Mouse (Mus musculus) C2C12 (cell line): ENCODE data around the gene Timp3. TPM values are rescaled to one million over a fixed set of nuclear protein-coding genes. Genes with fewer than 3 reads are reported as not detected.

ENCODE experiments used
- H3K27me3 ChIP-seq: one replicate; pipeline ENCODE4 v1.6.1; 2011; ENCODE audit not compliant: control insufficient read depth, insufficient read depth, insufficient read length
- H3K36me3 ChIP-seq: one replicate; pipeline ENCODE4 v1.6.1; 2011; ENCODE audit not compliant: control insufficient read depth, insufficient read depth
- H3K4me3 ChIP-seq: one replicate; pipeline ENCODE4 v1.5.1; 2011; ENCODE audit warnings: mild to moderate bottlenecking, control low read depth; ENCODE audit not compliant: poor library complexity, insufficient read depth, severe bottlenecking
- H3K79me2 ChIP-seq: one replicate; pipeline ENCODE4 v1.6.1; 2011; ENCODE audit not compliant: control insufficient read depth, insufficient read depth
- H3K79me3 ChIP-seq: one replicate; pipeline ENCODE4 v1.6.1; 2011; ENCODE audit warnings: low read depth, control low read depth
- H3ac ChIP-seq: one replicate; pipeline ENCODE3; 2011; ENCODE audit warnings: low read depth; ENCODE audit not compliant: control insufficient read depth, insufficient read length
- CEBPB ChIP-seq: IDR thresholded peaks from one replicate; pipeline ENCODE4 v1.6.1; 2011; ENCODE audit warnings: low read depth, mild to moderate bottlenecking, control low read depth, moderate library complexity
- CTCF ChIP-seq: IDR thresholded peaks from one replicate; pipeline ENCODE4 v1.5.1; 2011; ENCODE audit not compliant: control insufficient read depth, insufficient read depth, insufficient read length
- FOSL1 ChIP-seq: IDR thresholded peaks from one replicate; pipeline ENCODE4 v1.8.0; 2011; ENCODE audit warnings: mild to moderate bottlenecking, low read length; ENCODE audit not compliant: poor library complexity, insufficient read depth, severe bottlenecking
- MAX ChIP-seq: IDR thresholded peaks from one replicate; pipeline ENCODE4 v1.6.1; 2011; ENCODE audit warnings: mild to moderate bottlenecking, control low read depth
- MYOD1 ChIP-seq: IDR thresholded peaks from one replicate; pipeline ENCODE4 v1.6.1; 2011; ENCODE audit warnings: low read depth; ENCODE audit not compliant: control insufficient read depth, insufficient read length
- MYOG ChIP-seq: IDR thresholded peaks from one replicate; pipeline ENCODE4 v1.6.1; 2011; ENCODE audit not compliant: control insufficient read depth, insufficient read length; ENCODE audit errors: extremely low read depth
- USF1 ChIP-seq: IDR thresholded peaks from one replicate; pipeline ENCODE4 v1.6.1; 2011; ENCODE audit warnings: low read depth, mild to moderate bottlenecking, control low read depth, moderate library complexity
- polyA plus RNA-seq: library from polyadenylated mRNA; unstranded; fragments of >200 nt; fragmentation: generic; extraction: Trizol; gene quantifications from one replicate; pipeline ENCODE4 v1.2.1, GENCODE M21; 2012; ENCODE audit warnings: missing spikeins

Timp3 gene
- polyA plus RNA-seq, 1 experiment: 57.7 TPM

DNA sequence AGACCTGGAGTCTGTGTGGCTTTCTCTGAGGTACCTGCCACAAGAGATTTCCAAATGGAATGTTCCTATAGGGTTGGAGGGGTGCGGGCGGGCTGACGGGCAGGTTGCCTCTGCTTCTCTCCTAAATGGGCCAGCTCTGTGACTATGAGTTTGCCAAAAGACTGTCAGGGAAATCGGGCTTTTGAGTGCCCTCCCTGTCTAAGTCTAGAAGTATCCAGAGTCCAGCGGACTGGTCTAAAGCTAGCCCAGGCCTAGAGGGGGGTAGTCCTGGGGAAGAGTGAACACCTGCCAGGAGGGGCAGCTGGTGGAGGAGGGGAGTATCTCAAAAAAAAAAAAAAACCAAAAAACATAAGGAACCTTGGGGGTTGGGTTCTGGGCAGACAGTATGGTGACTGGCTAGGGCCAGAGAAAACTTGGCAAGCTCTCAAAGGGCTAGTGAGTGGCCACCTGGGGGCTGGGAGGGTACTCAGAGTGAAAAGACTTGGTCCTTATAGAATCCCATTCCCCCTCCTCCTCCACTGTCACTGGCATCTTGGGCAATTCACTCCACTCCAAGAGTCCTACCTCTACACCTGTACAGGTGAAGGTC is 18.5 kb downstream of the Timp3 start:
- H3K4me3 ChIP-seq: no peak overlapping the region

DNA sequence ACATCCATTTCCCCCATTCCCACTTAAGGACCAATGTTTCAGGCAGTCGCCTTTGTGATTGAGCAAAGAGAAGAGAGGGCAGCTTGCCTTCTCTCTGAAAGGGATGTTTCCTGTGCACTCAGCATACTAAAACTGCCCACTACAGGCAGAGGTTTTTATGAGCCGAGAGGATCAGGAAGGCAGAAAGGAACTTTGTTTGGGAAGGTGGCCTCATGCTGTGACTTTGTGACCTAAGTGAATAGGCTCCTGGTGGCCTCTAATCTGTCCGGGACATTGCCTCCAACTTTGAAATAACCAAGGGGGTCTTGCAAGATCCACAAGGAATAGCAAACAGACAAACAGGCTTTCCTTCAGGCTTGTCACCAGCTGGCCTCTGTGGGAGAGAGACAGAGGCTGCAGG is 19.4 kb downstream of the Timp3 start:
- Histone ChIP-seq H3K36me3 (peaks cover 62% of the 10 kb centered on the region), H3K4me3 (no peak overlapping the region), H3K27me3 (no peaks in the 10 kb centered on the region), H3K79me3 (peaks cover 53% of the 10 kb centered on the region), H3ac (no peak overlapping the region), H3K79me2 (peaks cover 100% of the 10 kb centered on the region)
- no peak for TF ChIP-seq FOSL1
- TF ChIP-seq CTCF: no peak
- TF ChIP-seq MYOD1: no peak
- TF ChIP-seq MAX: no peak
- TF ChIP-seq MYOG: no peak
- no peak for TF ChIP-seq USF1
- no peak for TF ChIP-seq CEBPB

More for the DNA sequence above, 18.5 kb downstream of the Timp3 start:
- TF ChIP-seq FOSL1 (no peak), MAX (no peak), CTCF (no peak), CEBPB (no peak), MYOG (no peak), MYOD1 (no peak), USF1 (no peak)
- H3K27me3 ChIP-seq: no peaks in the 10 kb centered on the region
- peaks cover 100% of the 10 kb centered on the region for H3K79me2 ChIP-seq
- no peak overlapping the region for H3ac ChIP-seq
- peaks cover 63% of the 10 kb centered on the region for H3K36me3 ChIP-seq
- peaks cover 56% of the 10 kb centered on the region for H3K79me3 ChIP-seq

DNA sequence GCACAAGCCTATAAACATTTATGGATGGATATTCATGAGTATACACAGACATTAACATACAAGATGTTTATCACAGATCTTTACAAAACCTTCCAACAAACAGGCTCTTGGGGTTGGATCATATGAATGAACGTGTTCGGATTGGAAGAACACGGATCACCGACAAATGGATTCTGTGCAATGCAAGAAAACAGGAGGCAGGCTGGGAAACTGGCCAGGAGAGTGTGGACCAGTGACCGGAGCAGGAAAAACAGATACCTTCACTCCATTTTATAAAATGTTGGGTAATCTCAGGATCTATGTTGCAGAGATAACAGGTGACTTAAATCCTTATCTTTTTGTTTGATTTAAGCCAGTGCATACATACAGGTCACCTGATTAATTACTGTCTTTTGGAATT is 20.0 kb downstream of the Timp3 start:
- peaks cover 61% of the 10 kb centered on the region for H3K36me3 ChIP-seq
- peaks cover 100% of the 10 kb centered on the region for H3K79me2 ChIP-seq
- peaks cover 48% of the 10 kb centered on the region for H3K79me3 ChIP-seq
- no peak overlapping the region for H3ac ChIP-seq
- no peak overlapping the region for H3K4me3 ChIP-seq
- TF ChIP-seq MAX (no peak), USF1 (no peak), CTCF (no peak), MYOD1 (no peak)
- H3K27me3 ChIP-seq: no peaks in the 10 kb centered on the region

DNA sequence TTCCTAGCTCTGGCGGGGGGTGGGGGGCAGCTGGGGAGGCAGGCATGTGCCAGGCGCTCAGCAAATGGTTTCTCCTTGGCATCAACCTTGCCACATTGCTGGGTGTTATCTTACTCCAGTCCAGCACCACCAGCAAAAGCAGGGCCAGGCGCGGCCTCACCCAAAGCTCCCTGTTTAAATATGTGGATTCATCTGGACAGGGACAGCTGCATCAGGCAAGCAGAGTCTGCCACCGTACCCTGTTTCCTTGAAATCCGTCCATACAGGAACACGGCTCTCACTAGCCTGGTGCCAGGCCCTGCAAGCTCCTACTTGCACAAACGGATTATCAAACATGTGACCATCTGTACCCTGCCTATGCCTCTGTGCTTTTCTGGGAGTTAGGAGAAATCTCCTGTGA is 21.0 kb downstream of the Timp3 start:
- no peak overlapping the region for H3ac ChIP-seq
- H3K79me3 ChIP-seq: peaks cover 40% of the 10 kb centered on the region
- TF ChIP-seq MYOG (no peak), USF1 (no peak), CEBPB (no peak), FOSL1 (no peak), CTCF (no peak), MAX (no peak)
- H3K36me3 ChIP-seq: peaks cover 56% of the 10 kb centered on the region
- no peak overlapping the region for H3K4me3 ChIP-seq
- peaks cover 100% of the 10 kb centered on the region for H3K79me2 ChIP-seq
- no peaks in the 10 kb centered on the region for H3K27me3 ChIP-seq

DNA sequence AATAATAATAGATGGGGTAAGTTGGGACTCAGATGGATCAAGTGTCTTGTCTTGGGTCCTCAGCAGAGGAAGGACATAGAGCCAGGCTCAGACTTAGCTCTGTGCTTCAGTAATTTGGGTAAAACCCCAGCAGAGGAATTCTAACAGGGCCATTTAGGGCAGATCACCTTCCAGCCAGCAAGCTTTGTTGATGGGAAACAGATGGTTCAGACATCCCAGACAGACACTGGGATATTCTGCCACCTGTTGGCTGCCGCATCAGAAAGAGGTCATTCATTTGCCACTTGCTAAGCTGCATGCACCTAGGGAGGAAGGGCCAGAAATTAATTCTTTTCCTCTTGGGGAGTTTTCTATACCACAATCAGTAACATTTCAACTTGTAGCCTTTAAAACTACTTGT is 21.8 kb downstream of the Timp3 start:
- TF ChIP-seq MAX (no peak), MYOD1 (no peak), CTCF (no peak), USF1 (no peak), CEBPB (no peak), FOSL1 (no peak), MYOG (no peak)
- peaks cover 100% of the 10 kb centered on the region for H3K79me2 ChIP-seq
- no peaks in the 10 kb centered on the region for H3K27me3 ChIP-seq
- H3ac ChIP-seq: no peak overlapping the region
- H3K4me3 ChIP-seq: no peak overlapping the region
- H3K36me3 ChIP-seq: peaks cover 56% of the 10 kb centered on the region
- H3K79me3 ChIP-seq: peaks cover 36% of the 10 kb centered on the region

DNA sequence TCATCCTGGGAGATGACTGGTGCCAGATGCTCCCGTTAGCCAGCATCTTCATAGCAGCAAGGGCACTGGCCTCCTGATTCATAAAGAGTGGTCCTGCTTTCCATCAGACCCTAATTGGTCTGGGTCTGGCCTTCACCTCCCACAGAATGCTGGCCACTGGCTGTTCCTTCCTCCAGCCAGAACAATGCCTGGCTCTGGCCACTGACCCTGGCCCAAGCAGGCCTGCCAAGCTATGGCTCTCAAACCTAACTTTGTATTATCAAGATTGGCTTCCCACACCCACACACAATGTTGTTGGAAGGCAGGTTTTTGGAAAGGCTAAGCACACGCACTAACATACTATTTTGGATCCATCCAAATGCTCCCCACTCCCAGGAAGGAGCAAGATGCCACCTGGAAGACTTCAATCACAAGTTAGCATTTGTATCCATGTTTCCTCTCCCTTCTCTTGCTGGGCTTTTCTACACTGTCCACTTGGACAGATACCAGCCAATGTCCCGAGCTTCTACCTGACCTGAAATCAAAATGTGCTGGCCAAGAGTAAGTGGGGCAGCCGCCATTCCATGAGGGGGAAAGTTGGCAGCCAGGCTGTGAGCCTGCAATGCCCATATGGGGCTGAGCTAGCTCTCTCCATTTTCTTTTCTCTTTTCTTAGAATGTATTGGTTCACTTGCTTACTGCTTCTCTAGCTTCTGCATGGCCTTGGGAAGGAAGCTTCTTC is 23.3 kb downstream of the Timp3 start:
- Histone ChIP-seq H3K79me2 (peaks cover 100% of the 10 kb centered on the region), H3K4me3 (no peak overlapping the region), H3K27me3 (no peaks in the 10 kb centered on the region), H3K36me3 (peaks cover 67% of the 10 kb centered on the region), H3K79me3 (peaks cover 39% of the 10 kb centered on the region), H3ac (no peak overlapping the region)
- TF ChIP-seq USF1: no peak
- TF ChIP-seq CTCF: no peak
- TF ChIP-seq CEBPB: no peak
- no peak for TF ChIP-seq MYOD1
- TF ChIP-seq MAX: no peak
- no peak for TF ChIP-seq MYOG
- TF ChIP-seq FOSL1: no peak
